Mouse (Mus musculus) midbrain, embryonic 11.5 days (tissue): Measurements from ENCODE around the gene Smarca2. TPM values are rescaled to one million over a fixed set of nuclear protein-coding genes. Genes with fewer than 3 reads are reported as not detected.
A peak's percentile ranks its signal among the peaks of the same experiment; 100 is the strongest.

Source experiments
- ATAC-seq: fragments of 200-750 bp; cut with Nextera tagmentation; 2 replicates; pipeline ENCODE4 v1.8.0; 2017; ENCODE audit warnings: moderate TSS enrichment, moderate library complexity; ENCODE audit not compliant: low FRiP score
- DNase-seq: peaks from one replicate; pipeline ENCODE4 v3.0.0; 2015; ENCODE audit warnings: low spot score; ENCODE audit errors: missing footprints
- H3K27ac ChIP-seq: fragments of 300-500 bp; sonication (generic); 2 replicates; pipeline ENCODE4 v1.5.1; 2014; ENCODE audit warnings: low read depth, low read length
- H3K27me3 ChIP-seq: fragments of 300-500 bp; sonication (generic); 2 replicates; pipeline ENCODE4 v1.6.1; 2014; ENCODE audit warnings: mild to moderate bottlenecking, low read length, moderate library complexity, mixed read lengths; ENCODE audit not compliant: control insufficient read depth, insufficient read depth
- H3K36me3 ChIP-seq: fragments of 300-500 bp; sonication (generic); 2 replicates; pipeline ENCODE4 v1.6.1; 2014; ENCODE audit warnings: mild to moderate bottlenecking, low read length, moderate library complexity, mixed read lengths; ENCODE audit not compliant: control insufficient read depth, insufficient read depth
- H3K4me1 ChIP-seq: fragments of 300-500 bp; sonication (generic); 2 replicates; pipeline ENCODE4 v1.6.1; 2014; ENCODE audit warnings: low read length; ENCODE audit not compliant: control insufficient read depth, insufficient read depth
- H3K4me2 ChIP-seq: fragments of 300-500 bp; sonication (generic); 2 replicates; pipeline ENCODE4 v1.6.1; 2014; ENCODE audit warnings: mild to moderate bottlenecking, moderate library complexity
- H3K4me3 ChIP-seq: fragments of 300-500 bp; sonication (generic); 2 replicates; pipeline ENCODE4 v1.5.1; 2014; ENCODE audit warnings: low read depth, low read length
- H3K9ac ChIP-seq: fragments of 300-500 bp; sonication (generic); 2 replicates; pipeline ENCODE4 v1.6.1; 2014; ENCODE audit warnings: low read length
- H3K9me3 ChIP-seq: fragments of 300-500 bp; sonication (generic); 2 replicates; pipeline ENCODE4 v1.6.1; 2016; ENCODE audit warnings: low read length; ENCODE audit not compliant: control insufficient read depth
- WGBS: fragments of 180-500 bp; shearing (Covaris S2); extraction: QIAGEN DNeasy Blood & Tissue Kit; methylation state at CpG from one replicate; pipeline ENCODE4 v1.1.7; 2014; 5-methylcytosine and 5-hydroxymethylcytosine counted together
- polyA plus RNA-seq: library from polyadenylated mRNA; unstranded; fragments of >200 nt; fragmentation: Nextera tagmentation; extraction: Ambion mirVana; gene quantifications from 2 replicates; pipeline ENCODE4 v1.2.1, GENCODE M21; 2014

Smarca2 gene
- polyA plus RNA-seq, 1 experiment from 2014 or later = 29.2 TPM

GRCm38 (mm10) chr19:26690516-26690915 is 85.7 kb downstream of the Smarca2 start:
- H3K9me3 ChIP-seq = no peaks in the 10 kb centered on the region
- H3K27me3 ChIP-seq = no peaks in the 10 kb centered on the region
- no peak overlapping the region for H3K4me2 ChIP-seq
- H3K4me1 ChIP-seq = no peaks in the 10 kb centered on the region
- no peak for ATAC-seq
- H3K9ac ChIP-seq = no peak overlapping the region
- H3K27ac ChIP-seq = no peak overlapping the region
- no peak for DNase-seq
- no peaks in the 10 kb centered on the region for H3K36me3 ChIP-seq
- WGBS = 30% methylated on average over 4 of the region's 4 CpGs
- no peak overlapping the region for H3K4me3 ChIP-seq

- H3K4me2 ChIP-seq = no peak overlapping the region
- H3K27me3 ChIP-seq = no peaks in the 10 kb centered on the region
- DNase-seq = no peak
- 83% methylated on average over 4 of the region's 4 CpGs for WGBS
- no peaks in the 10 kb centered on the region for H3K4me1 ChIP-seq
- no peaks in the 10 kb centered on the region for H3K9me3 ChIP-seq
- H3K36me3 ChIP-seq = no peaks in the 10 kb centered on the region
- H3K27ac ChIP-seq = no peak overlapping the region
- H3K9ac ChIP-seq = no peak overlapping the region
- no peak for ATAC-seq
- H3K4me3 ChIP-seq = no peak overlapping the region
These were observed 92.3 kb downstream of the Smarca2 start for GRCm38 (mm10) chr19:26697107-26697506.

GRCm38 (mm10) chr19:26704545-26705209 is 99.8 kb downstream of the Smarca2 start:
- H3K9me3 ChIP-seq = no peaks in the 10 kb centered on the region
- no peak overlapping the region for H3K4me3 ChIP-seq
- DNase-seq (no peak), ATAC-seq (no peak)
- H3K4me2 ChIP-seq = no peak overlapping the region
- no peaks in the 10 kb centered on the region for H3K27me3 ChIP-seq
- H3K4me1 ChIP-seq = no peaks in the 10 kb centered on the region
- no peaks in the 10 kb centered on the region for H3K36me3 ChIP-seq
- 86% methylated on average over 10 of the region's 10 CpGs for WGBS
- no peak overlapping the region for H3K9ac ChIP-seq
- no peak overlapping the region for H3K27ac ChIP-seq

- ATAC-seq (no peak), DNase-seq (no peak)
- no peaks in the 10 kb centered on the region for H3K36me3 ChIP-seq
- no peaks in the 10 kb centered on the region for H3K4me1 ChIP-seq
- no peak overlapping the region for H3K4me2 ChIP-seq
- no peak overlapping the region for H3K9ac ChIP-seq
- no peaks in the 10 kb centered on the region for H3K27me3 ChIP-seq
- no peak overlapping the region for H3K4me3 ChIP-seq
- H3K9me3 ChIP-seq = no peaks in the 10 kb centered on the region
- 69% methylated on average over 5 of the region's 5 CpGs for WGBS
- H3K27ac ChIP-seq = no peak overlapping the region
These were observed 102.1 kb downstream of the Smarca2 start for GRCm38 (mm10) chr19:26706910-26707309.

GRCm38 (mm10) chr19:26709095-26709494 is 104.2 kb downstream of the Smarca2 start:
- Histone ChIP-seq H3K27me3 (no peaks in the 10 kb centered on the region), H3K4me3 (no peak overlapping the region), H3K4me2 (no peak overlapping the region), H3K4me1 (no peaks in the 10 kb centered on the region), H3K27ac (no peak overlapping the region), H3K9me3 (no peaks in the 10 kb centered on the region), H3K9ac (no peak overlapping the region), H3K36me3 (no peaks in the 10 kb centered on the region)
- ATAC-seq (no peak), DNase-seq (peak; percentile 8)
- 79% methylated on average over 12 of the region's 12 CpGs for WGBS

- DNase-seq (peak; percentile 90), ATAC-seq (no peak)
- H3K9ac ChIP-seq = no peak overlapping the region
- H3K4me3 ChIP-seq = no peak overlapping the region
- H3K36me3 ChIP-seq = no peaks in the 10 kb centered on the region
- 22% methylated on average over 2 of the region's 2 CpGs for WGBS
- no peak overlapping the region for H3K4me2 ChIP-seq
- H3K27me3 ChIP-seq = no peaks in the 10 kb centered on the region
- H3K4me1 ChIP-seq = no peaks in the 10 kb centered on the region
- no peaks in the 10 kb centered on the region for H3K9me3 ChIP-seq
- H3K27ac ChIP-seq = no peak overlapping the region
These were observed 106.4 kb downstream of the Smarca2 start for GRCm38 (mm10) chr19:26711268-26711667.

GRCm38 (mm10) chr19:26716217-26716616 is 111.4 kb downstream of the Smarca2 start:
- no peaks in the 10 kb centered on the region for H3K36me3 ChIP-seq
- 72% methylated on average over 9 of the region's 9 CpGs for WGBS
- H3K4me3 ChIP-seq = no peak overlapping the region
- no peak overlapping the region for H3K27ac ChIP-seq
- no peak for DNase-seq
- H3K9me3 ChIP-seq = no peaks in the 10 kb centered on the region
- H3K4me2 ChIP-seq = no peak overlapping the region
- no peak for ATAC-seq
- H3K27me3 ChIP-seq = no peaks in the 10 kb centered on the region
- no peak overlapping the region for H3K9ac ChIP-seq
- H3K4me1 ChIP-seq = peaks cover 4% of the 10 kb centered on the region; the same call in 1 of the 2 replicates

GRCm38 (mm10) chr19:26718221-26718620 is 113.4 kb downstream of the Smarca2 start:
- Histone ChIP-seq H3K4me2 (no peak overlapping the region), H3K9me3 (no peaks in the 10 kb centered on the region), H3K27ac (no peak overlapping the region), H3K36me3 (no peaks in the 10 kb centered on the region), H3K9ac (no peak overlapping the region), H3K27me3 (no peaks in the 10 kb centered on the region), H3K4me3 (no peak overlapping the region), H3K4me1 (peaks cover 4% of the 10 kb centered on the region; the same call in 1 of the 2 replicates)
- WGBS = 51% methylated on average over 6 of the region's 6 CpGs
- DNase-seq = no peak
- ATAC-seq = no peak

- no peaks in the 10 kb centered on the region for H3K9me3 ChIP-seq
- no peaks in the 10 kb centered on the region for H3K27me3 ChIP-seq
- H3K4me3 ChIP-seq = no peak overlapping the region
- DNase-seq (peak; percentile 41), ATAC-seq (no peak)
- H3K4me2 ChIP-seq = no peak overlapping the region
- no peaks in the 10 kb centered on the region for H3K36me3 ChIP-seq
- 88% methylated on average over 7 of the region's 7 CpGs for WGBS
- no peak overlapping the region for H3K27ac ChIP-seq
- peaks cover 4% of the 10 kb centered on the region; the same call in 1 of the 2 replicates for H3K4me1 ChIP-seq
- no peak overlapping the region for H3K9ac ChIP-seq
These were observed 114.3 kb downstream of the Smarca2 start for GRCm38 (mm10) chr19:26719161-26719560.
